Mouse (Mus musculus) kidney, postnatal 10 days (tissue): ENCODE data around the gene H2-T3.
A peak's percentile ranks its signal among the peaks of the same experiment; 100 is the strongest.
"Not testable (repeated sequence)": the region's sequence is repeated elsewhere in the genome, so short reads cannot be mapped to it uniquely, and the experiment has no call there.

Experiments used
- DNase-seq: peaks from one replicate; pipeline ENCODE4 v3.0.0; 2021; ENCODE audit warnings: mixed read lengths

H2-T3 gene

GRCm38 (mm10) chr17:36190169-36190507 lies at the start of gene H2-T3:
Gene H2-T3, minus strand, starts transcription at chr17:36190287.
- DNase-seq = no peak

DNA sequence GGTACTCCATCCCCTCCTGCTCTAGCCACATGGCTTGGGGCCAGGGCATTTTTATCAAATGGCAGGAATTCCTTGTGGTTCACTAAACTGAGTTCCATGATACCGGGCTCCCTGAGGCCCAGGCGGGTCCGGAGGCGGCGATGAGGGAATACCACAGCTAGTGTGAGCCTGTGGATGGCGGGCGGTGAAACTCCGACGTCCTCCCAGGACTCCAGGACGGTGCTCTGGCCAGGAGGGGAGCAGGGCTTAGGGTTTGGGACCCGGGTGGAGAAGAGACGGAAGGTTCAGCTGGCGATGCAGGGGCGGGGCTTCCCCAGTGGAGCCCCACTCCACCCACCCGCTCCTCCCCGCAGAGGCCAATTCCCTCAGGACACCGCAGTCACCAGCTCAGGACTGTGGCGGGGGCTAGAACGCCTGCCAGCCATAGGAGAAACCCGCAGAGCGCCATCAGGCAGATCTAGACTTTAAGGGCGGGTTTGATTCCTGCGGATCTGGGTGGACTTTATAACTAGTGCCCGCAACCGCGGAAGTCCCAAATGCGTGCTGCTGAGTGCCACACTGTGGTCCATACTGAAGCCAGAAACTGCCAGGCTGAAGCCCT lies 47.3 kb upstream of the H2-T3 start:
- DNase-seq = peak; percentile 26

- peak; percentile 31 for DNase-seq
Measured at GRCm38 (mm10) chr17:36235300-36235699, 45.2 kb upstream of the H2-T3 start.

DNA sequence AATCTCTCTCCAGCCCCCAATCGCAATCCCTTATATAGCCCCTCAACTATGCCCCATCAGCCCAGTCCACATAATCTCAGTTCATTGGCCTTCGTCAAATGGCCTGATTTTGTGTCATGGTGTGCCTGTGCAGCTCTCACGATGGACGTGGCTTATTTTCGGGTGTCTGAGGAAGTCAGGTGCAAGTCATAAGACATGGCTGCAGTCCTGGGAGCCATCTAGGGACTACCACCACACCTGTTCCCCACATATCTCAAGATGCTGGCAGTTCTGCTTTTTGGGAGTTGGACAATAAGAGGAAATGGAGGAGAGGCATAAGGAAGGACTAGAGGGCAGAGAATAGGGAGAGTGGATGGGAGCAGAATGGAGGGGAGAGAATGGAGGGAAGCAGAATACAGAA lies 43.5 kb upstream of the H2-T3 start:
- no peak for DNase-seq

- DNase-seq = peak; percentile 82
Measured at GRCm38 (mm10) chr17:36231318-36231717, 41.2 kb upstream of the H2-T3 start.

GRCm38 (mm10) chr17:36229046-36229445 lies 39.0 kb upstream of the H2-T3 start:
- no peak for DNase-seq

GRCm38 (mm10) chr17:36226921-36227320 lies 36.8 kb upstream of the H2-T3 start:
- no peak for DNase-seq

- DNase-seq = no peak
Measured at GRCm38 (mm10) chr17:36225231-36225824, 35.2 kb upstream of the H2-T3 start.

- no peak for DNase-seq
Measured at GRCm38 (mm10) chr17:36224451-36224850, 34.4 kb upstream of the H2-T3 start.

GRCm38 (mm10) chr17:36218594-36219155 lies 28.6 kb upstream of the H2-T3 start:
- DNase-seq = no peak

DNA sequence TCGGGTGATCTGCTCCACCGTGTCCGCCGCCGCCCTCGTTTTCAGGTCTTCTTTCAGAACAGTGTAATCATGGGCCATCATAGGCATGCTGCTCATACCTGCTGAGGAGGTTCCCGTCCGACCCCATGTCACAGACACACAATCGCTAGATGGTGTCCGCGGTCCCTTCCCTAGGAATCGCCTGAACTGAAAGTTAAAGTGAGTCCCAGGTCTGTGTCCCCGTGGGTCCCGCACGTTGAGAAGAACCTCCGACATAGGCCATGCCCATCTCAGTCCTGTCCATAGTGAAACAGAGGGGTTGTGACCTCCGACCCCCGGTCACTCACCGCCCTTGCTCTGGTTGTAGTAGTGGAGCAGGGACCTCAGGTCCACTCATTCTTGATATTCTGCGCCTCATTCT lies 25.5 kb upstream of the H2-T3 start:
- no peak for DNase-seq

GRCm38 (mm10) chr17:36206846-36207245 lies 16.8 kb upstream of the H2-T3 start:
- DNase-seq = no peak

- DNase-seq = no peak
Measured at GRCm38 (mm10) chr17:36205862-36206261, 15.8 kb upstream of the H2-T3 start.

- peak; percentile 17 for DNase-seq
Measured at GRCm38 (mm10) chr17:36205456-36205855, 15.4 kb upstream of the H2-T3 start.

- no peak for DNase-seq
Measured at GRCm38 (mm10) chr17:36201851-36202250, 11.8 kb upstream of the H2-T3 start.

- no peak for DNase-seq
Measured at GRCm38 (mm10) chr17:36198317-36198716, 8.2 kb upstream of the H2-T3 start.

GRCm38 (mm10) chr17:36194471-36194870 lies 4.4 kb upstream of the H2-T3 start:
- DNase-seq = no peak

- peak; percentile 85 for DNase-seq
Measured at GRCm38 (mm10) chr17:36193546-36194141, 3.6 kb upstream of the H2-T3 start.

GRCm38 (mm10) chr17:36192371-36192770 lies 2.3 kb upstream of the H2-T3 start:
- DNase-seq = no peak

GRCm38 (mm10) chr17:36189491-36190168 lies 457 bp downstream of the H2-T3 start:
- no peak for DNase-seq

- DNase-seq = no peak
Measured at GRCm38 (mm10) chr17:36187540-36187939, 2.5 kb downstream of the H2-T3 start.

DNA sequence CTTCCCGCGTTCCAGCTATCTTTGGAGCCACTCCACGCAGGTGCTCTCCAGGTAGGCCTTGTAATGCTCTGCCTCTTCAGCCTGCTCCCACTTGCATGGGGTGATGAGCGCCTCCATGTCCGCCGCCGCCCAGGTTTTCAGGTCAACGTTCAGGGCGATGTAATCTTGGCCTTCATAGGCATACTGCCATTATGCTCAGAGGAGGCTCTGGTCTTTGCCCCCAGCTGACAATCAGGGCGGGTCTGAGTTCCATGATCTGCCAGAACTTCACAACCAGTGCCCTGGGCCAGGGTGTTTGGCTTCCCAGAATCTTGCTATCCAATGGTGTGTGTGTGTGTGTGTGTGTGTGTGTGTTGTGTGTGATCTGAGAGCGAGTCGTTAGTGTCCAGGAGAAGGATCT lies 7.9 kb downstream of the H2-T3 start:
- no peak for DNase-seq

- DNase-seq = not testable (repeated sequence)
Measured at GRCm38 (mm10) chr17:36179446-36179845, 10.6 kb downstream of the H2-T3 start.

DNA sequence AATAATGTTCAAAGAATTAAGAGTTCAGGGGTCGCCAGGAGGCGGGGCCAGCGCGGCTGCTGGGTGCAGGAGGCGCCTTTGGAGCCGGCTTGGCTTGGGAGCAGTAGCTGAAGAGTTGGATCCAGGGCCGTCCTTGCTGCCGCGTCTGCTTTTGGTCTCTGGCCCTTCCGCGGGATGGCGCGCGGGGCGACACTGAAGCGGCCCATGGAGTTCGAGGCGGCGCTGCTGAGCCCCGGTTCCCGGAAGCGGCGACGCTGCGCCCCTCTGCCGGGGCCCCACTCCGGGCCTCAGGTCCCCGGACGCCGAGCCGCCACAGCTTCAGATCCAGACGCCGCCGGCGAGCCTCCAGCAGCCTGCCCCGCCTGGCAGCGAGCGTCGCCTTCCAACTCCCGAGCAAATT lies 11.1 kb downstream of the H2-T3 start:
- DNase-seq = peak; percentile 23
